Mouse (Mus musculus) CH12.LX (cell line): ENCODE data around the gene Clcn6. TPM values are rescaled to one million over a fixed set of nuclear protein-coding genes. Genes with fewer than 3 reads are reported as not detected.
"Not testable (repeated sequence)": the region's sequence is repeated elsewhere in the genome, so short reads cannot be mapped to it uniquely, and the experiment has no call there.

ENCODE experiments used
- DNase-seq: peaks from one replicate; pipeline ENCODE4 v3.0.0-alpha.2; 2013; ENCODE audit errors: extremely low read depth
- H3K27ac ChIP-seq: 2 replicates; pipeline ENCODE4 v1.5.1; 2012; ENCODE audit warnings: low read depth, mild to moderate bottlenecking, control low read depth, moderate library complexity; ENCODE audit not compliant: insufficient read depth
- H3K27me3 ChIP-seq: replicated peaks from 2 replicates; pipeline ENCODE3; 2012; ENCODE audit warnings: inconsistent platforms
- H3K36me3 ChIP-seq, 2 experiments: replicated peaks in 1 of 2; 2 replicates each; pipeline versions ENCODE3 to v1.6.1; 2012; ENCODE audit warnings: inconsistent platforms in 1 of 2, low read length in 1 of 2, mild to moderate bottlenecking in 1 of 2, mixed read lengths in 1 of 2, moderate library complexity in 1 of 2; ENCODE audit not compliant: control insufficient read depth in 1 of 2, insufficient read depth in 1 of 2
- H3K4me1 ChIP-seq, 2 experiments: 2 replicates each; pipeline ENCODE4 v1.6.1; 2012; ENCODE audit warnings: inconsistent platforms in 1 of 2, moderate library complexity in 1 of 2; ENCODE audit not compliant: insufficient read depth in 2 of 2, control insufficient read depth in 1 of 2
- H3K4me2 ChIP-seq: 2 replicates; pipeline ENCODE4 v1.6.1; 2012; ENCODE audit warnings: low read depth, mild to moderate bottlenecking, control low read depth; ENCODE audit not compliant: poor library complexity, insufficient read depth, severe bottlenecking
- H3K4me3 ChIP-seq, 3 experiments: fragments of 150-350 bp in 1 of 3; sonication (generic) in 1 of 3; replicated peaks in 1 of 3; 2 replicates each; pipeline versions ENCODE3 to v1.5.1; 2011 to 2012; ENCODE audit warnings: low read depth in 2 of 3, low read length in 2 of 3, mild to moderate bottlenecking in 2 of 3, moderate library complexity in 2 of 3, control low read depth in 1 of 3, improper control_type of control experiment in 1 of 3, inconsistent platforms in 1 of 3, mixed read lengths in 1 of 3; ENCODE audit not compliant: poor library complexity in 1 of 3
- H3K79me2 ChIP-seq: replicated peaks from 2 replicates; pipeline ENCODE4 v1.6.1; 2012; ENCODE audit warnings: mild to moderate bottlenecking, moderate library complexity; ENCODE audit not compliant: control insufficient read depth, poor library complexity, insufficient read depth, severe bottlenecking; ENCODE audit errors: extremely low read depth
- H3K9ac ChIP-seq: 2 replicates; pipeline ENCODE4 v1.6.1; 2012; ENCODE audit warnings: low read depth, mild to moderate bottlenecking, control low read depth, moderate library complexity; ENCODE audit not compliant: insufficient read depth
- H3K9me3 ChIP-seq: replicated peaks from 2 replicates; pipeline ENCODE3; 2012; ENCODE audit warnings: low read length, inconsistent platforms, mixed read lengths
- EP300 ChIP-seq: IDR thresholded peaks from 2 replicates; pipeline ENCODE4 v1.6.1; 2011; ENCODE audit warnings: low read length, improper control_type of control experiment
- ETS1 ChIP-seq: conservative IDR thresholded peaks from 2 replicates; pipeline ENCODE4 v1.6.1; 2012; ENCODE audit warnings: low read depth, mild to moderate bottlenecking, inconsistent platforms, low read length, improper control_type of control experiment, moderate library complexity
- HCFC1 ChIP-seq: IDR thresholded peaks from 2 replicates; pipeline ENCODE4 v1.6.1; 2012; ENCODE audit warnings: low read depth, mild to moderate bottlenecking, inconsistent platforms, low read length, improper control_type of control experiment
- IRF4 ChIP-seq: IDR thresholded peaks from 2 replicates; pipeline ENCODE4 v1.6.1; 2014; ENCODE audit warnings: low read depth, mild to moderate bottlenecking, inconsistent platforms, low read length, improper control_type of control experiment
- JUN ChIP-seq: IDR thresholded peaks from 2 replicates; pipeline ENCODE4 v1.6.1; 2011; ENCODE audit warnings: low read depth, mild to moderate bottlenecking, low read length, improper control_type of control experiment, moderate library complexity; ENCODE audit not compliant: insufficient read depth
- JUND ChIP-seq: conservative IDR thresholded peaks from 2 replicates; pipeline ENCODE4 v1.6.1; 2011; ENCODE audit warnings: low read depth, low read length, improper control_type of control experiment
- KAT2A ChIP-seq: IDR thresholded peaks from 2 replicates; pipeline ENCODE4 v1.6.1; 2012; ENCODE audit warnings: low read length, improper control_type of control experiment, inconsistent platforms; ENCODE audit not compliant: insufficient replicate concordance
- MAX ChIP-seq: IDR thresholded peaks from 2 replicates; pipeline ENCODE4 v1.6.1; 2011; ENCODE audit warnings: low read length, improper control_type of control experiment
- MXI1 ChIP-seq: IDR thresholded peaks from 2 replicates; pipeline ENCODE4 v1.6.1; 2011; ENCODE audit warnings: mild to moderate bottlenecking, low read depth, low read length, improper control_type of control experiment
- NELFE ChIP-seq: IDR thresholded peaks from 2 replicates; pipeline ENCODE4 v1.6.1; 2011; ENCODE audit warnings: low read depth, low read length, improper control_type of control experiment
- POLR2A ChIP-seq: IDR thresholded peaks from 2 replicates; pipeline ENCODE4 v1.6.1; 2011; ENCODE audit warnings: low read depth, mild to moderate bottlenecking, improper control_type of control experiment, low read length
- POLR2AphosphoS2 ChIP-seq: IDR thresholded peaks from 2 replicates; pipeline ENCODE4 v1.6.1; 2011; ENCODE audit warnings: low read depth, low read length, improper control_type of control experiment
- RCOR1 ChIP-seq: conservative IDR thresholded peaks from 2 replicates; pipeline ENCODE4 v1.6.1; 2012; ENCODE audit warnings: low read depth, mild to moderate bottlenecking, inconsistent platforms, low read length, improper control_type of control experiment
- SMC3 ChIP-seq: IDR thresholded peaks from 2 replicates; pipeline ENCODE4 v1.6.1; 2011; ENCODE audit warnings: low read depth, low read length, improper control_type of control experiment
- TCF12 ChIP-seq: IDR thresholded peaks from 2 replicates; pipeline ENCODE4 v1.6.1; 2014; ENCODE audit warnings: low read depth, mild to moderate bottlenecking, inconsistent platforms, low read length, improper control_type of control experiment
- USF1 ChIP-seq: IDR thresholded peaks from 2 replicates; pipeline ENCODE4 v1.6.1; 2014; ENCODE audit warnings: low read depth, mild to moderate bottlenecking, inconsistent platforms, low read length, improper control_type of control experiment
- USF2 ChIP-seq: conservative IDR thresholded peaks from 2 replicates; pipeline ENCODE4 v1.6.1; 2011; ENCODE audit warnings: low read depth, low read length, improper control_type of control experiment
- ZKSCAN1 ChIP-seq: IDR thresholded peaks from 2 replicates; pipeline ENCODE4 v1.6.1; 2012; ENCODE audit warnings: low read depth, inconsistent platforms, low read length, improper control_type of control experiment, borderline replicate concordance
- ZNF384 ChIP-seq: IDR thresholded peaks from 2 replicates; pipeline ENCODE4 v1.6.1; 2012; ENCODE audit warnings: low read depth, low read length, improper control_type of control experiment, inconsistent platforms
- dilution Hi-C: fragments of 300-500 bp; cut with MboI; formaldehyde crosslinking; loops from 2 replicates; pipeline ENCODE4 v1.14.3; 2020; ENCODE audit warnings: low sequenced_read_pairs; ENCODE audit not compliant: extremely low pct_unique_long_range_greater_than_20kb, extremely low pct_ligation_motif_present
- in situ Hi-C: fragments of 300-500 bp; cut with MboI; formaldehyde crosslinking; loops from 3 replicates; pipeline ENCODE4 v1.14.3; 2019; ENCODE audit warnings: low sequenced_read_pairs, low pct_ligation_motif_present, low pct_unique_long_range_greater_than_20kb, mixed read lengths
- polyA plus RNA-seq: library from polyadenylated mRNA; unstranded; fragments of >175 nt; gene quantifications from 2 replicates; pipeline ENCODE4 v1.2.1, GENCODE M21; 2012; ENCODE audit warnings: low read depth; ENCODE audit not compliant: insufficient read length
- total RNA-seq, 2 experiments: library from RNA; depleted of rRNA; stranded (reverse); fragments of 300-350 nt in 1 of 2; fragments of >200 nt in 1 of 2; gene quantifications; 2 replicates each; pipeline ENCODE4 v1.2.3; 2012 to 2014

Clcn6 gene
- total and polyA plus RNA-seq, 3 experiments = 4.8 to 10.6 (median 5.7) TPM

DNA sequence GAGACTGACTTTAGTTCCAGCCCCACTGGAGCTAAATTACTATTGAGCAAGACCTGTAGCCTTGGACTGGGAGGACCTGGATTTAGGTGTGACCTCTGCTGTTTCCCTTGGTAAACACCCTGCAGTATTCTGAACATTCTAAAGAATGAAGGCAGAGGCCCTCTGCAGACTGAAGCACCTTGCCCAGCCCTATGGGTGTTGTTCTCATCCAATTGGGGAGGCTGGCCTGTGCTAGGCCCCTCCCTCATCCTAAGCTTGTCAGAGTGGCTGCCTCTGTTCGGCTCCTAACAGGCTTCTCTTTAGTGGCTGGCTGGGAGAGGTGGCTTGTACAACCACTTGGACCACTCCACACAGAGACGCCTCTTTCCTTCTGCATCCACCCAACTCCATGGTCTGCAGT is 14.4 kb upstream of the Clcn6 start:
- H3K4me3 ChIP-seq = no peak overlapping the region
- H3K27me3 ChIP-seq = no peaks in the 10 kb centered on the region
- H3K36me3 ChIP-seq = peaks cover 93 to 97% of the 10 kb centered on the region in 2 experiments
- no peak overlapping the region for H3K4me2 ChIP-seq
- TF ChIP-seq ETS1 (no peak), RCOR1 (no peak), MAX (no peak), POLR2A (no peak), TCF12 (no peak), USF2 (no peak), EP300 (no peak), JUN (no peak)
- TF ChIP-seq, all 38 proteins: peak for 0
- Histone ChIP-seq H3K9ac (no peak overlapping the region), H3K9me3 (no peaks in the 10 kb centered on the region), H3K4me1 (peaks cover 0 to 15% of the 10 kb centered on the region in 2 experiments; a peak in 2 of 4 replicates), H3K27ac (no peak overlapping the region), H3K79me2 (no peaks in the 10 kb centered on the region)
- dilution Hi-C loops (no loop called here), in situ Hi-C loops (no loop called here)
- no peak for DNase-seq

DNA sequence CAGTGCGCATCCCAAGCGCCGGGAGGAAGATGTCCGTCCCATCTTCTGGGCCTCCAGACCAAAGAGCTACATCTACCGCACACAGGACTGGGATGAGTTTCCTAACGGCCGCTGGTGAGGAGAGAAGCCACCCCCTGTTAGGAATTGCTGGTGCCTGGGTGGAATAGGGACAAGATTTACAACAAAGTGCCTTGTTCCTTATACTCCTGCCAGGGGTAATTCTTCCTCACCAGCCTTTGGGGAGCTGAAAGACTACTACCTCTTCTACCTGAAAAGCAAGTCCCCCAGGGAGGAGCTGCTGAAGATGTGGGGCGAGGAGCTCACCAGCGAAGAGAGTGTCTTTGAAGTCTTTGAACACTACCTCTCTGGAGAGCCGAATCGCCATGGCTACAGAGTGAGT is 13.3 kb upstream of the Clcn6 start:
- dilution Hi-C loops = no loop called here
- TF ChIP-seq ZKSCAN1 (no peak), NELFE (no peak), EP300 (no peak), KAT2A (no peak), SMC3 (no peak), ZNF384 (no peak), ETS1 (no peak)

DNA sequence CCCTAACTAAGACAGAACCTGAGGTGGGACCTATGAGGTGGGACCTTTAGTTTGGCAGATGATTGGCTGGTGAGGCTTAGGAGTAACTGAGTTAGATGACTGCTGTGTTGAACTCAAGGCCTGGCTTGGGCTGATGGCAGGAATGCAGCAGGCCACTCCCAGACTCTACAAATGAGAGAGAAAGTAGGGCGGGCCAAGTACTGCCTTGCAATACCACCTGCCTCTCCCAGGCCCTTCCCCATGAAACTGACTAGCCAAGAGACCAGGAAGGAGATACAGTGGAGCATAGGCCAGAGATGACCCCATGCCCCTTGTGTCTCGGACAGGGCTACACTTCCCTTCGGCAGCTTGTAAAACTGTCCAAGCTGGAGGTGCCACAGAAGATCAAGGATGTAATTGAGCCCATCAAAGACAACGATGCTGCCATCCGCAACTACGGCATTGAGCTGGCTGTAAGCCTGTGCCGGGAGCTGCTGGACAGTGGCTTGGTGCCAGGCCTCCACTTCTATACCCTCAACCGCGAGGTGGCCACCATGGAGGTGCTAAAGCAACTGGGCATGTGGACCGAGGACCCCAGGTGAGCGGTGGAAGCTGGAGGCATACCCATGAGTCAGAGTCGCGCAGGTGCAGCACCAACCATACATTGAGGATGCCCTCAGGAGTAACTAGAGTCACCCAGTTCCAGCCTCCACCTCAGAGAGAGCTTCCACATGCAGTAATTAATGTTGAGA is 12.6 kb upstream of the Clcn6 start:
- no peak overlapping the region for H3K27ac ChIP-seq
- H3K9ac ChIP-seq = no peak overlapping the region
- no peaks in the 10 kb centered on the region for H3K79me2 ChIP-seq
- H3K4me3 ChIP-seq = no peak overlapping the region
- TF ChIP-seq POLR2AphosphoS2 (no peak), ETS1 (no peak), HCFC1 (no peak), MXI1 (no peak), KAT2A (no peak), IRF4 (no peak), SMC3 (no peak), JUND (no peak), USF1 (no peak)
- in situ Hi-C loops = no loop called here
- no peak for DNase-seq
- H3K36me3 ChIP-seq = peaks cover 84 to 96% of the 10 kb centered on the region in 2 experiments
- dilution Hi-C loops = no loop called here
- H3K27me3 ChIP-seq = no peaks in the 10 kb centered on the region
- no peaks in the 10 kb centered on the region for H3K9me3 ChIP-seq
- peaks cover 0 to 10% of the 10 kb centered on the region in 2 experiments; a peak in 2 of 4 replicates for H3K4me1 ChIP-seq
- H3K4me2 ChIP-seq = no peak overlapping the region

More for the DNA sequence above, 13.3 kb upstream of the Clcn6 start:
- Histone ChIP-seq H3K9me3 (no peaks in the 10 kb centered on the region), H3K9ac (no peak overlapping the region), H3K27ac (no peak overlapping the region), H3K4me1 (peaks cover 0 to 15% of the 10 kb centered on the region in 2 experiments; a peak in 2 of 4 replicates), H3K36me3 (peaks cover 87 to 96% of the 10 kb centered on the region in 2 experiments), H3K4me2 (no peak overlapping the region), H3K27me3 (no peaks in the 10 kb centered on the region), H3K79me2 (no peaks in the 10 kb centered on the region), H3K4me3 (no peak overlapping the region)
- no peak for DNase-seq
- in situ Hi-C loops = no loop called here

DNA sequence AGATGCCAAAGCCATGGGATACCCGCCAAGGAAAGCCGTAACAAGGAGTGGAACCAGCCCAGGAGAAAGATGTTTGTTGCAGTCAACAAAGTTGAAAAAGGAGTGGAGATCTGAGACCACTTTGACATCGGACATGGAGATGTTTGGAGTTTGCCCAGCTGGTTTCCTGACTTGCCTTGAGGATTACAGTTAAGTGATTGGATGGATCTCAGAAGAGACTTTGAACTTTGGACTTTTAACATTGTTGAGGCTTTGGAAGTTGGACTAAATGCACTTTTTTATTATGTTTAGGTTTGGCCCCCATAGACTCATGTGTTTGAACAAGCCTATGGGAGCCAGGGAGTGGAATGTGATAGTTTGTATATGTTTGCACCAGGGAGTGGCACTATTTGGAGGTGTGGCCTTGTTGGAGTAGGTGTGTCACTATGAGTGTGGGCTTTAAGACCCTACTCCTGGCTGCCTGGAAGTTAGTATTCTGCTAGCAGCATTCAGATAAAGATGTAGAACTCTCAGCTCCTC is 11.8 kb upstream of the Clcn6 start:
- H3K79me2 ChIP-seq, in situ Hi-C loops, H3K27me3 ChIP-seq, H3K9me3 ChIP-seq, H3K9ac ChIP-seq, H3K4me2 ChIP-seq, H3K27ac ChIP-seq, H3K4me3 ChIP-seq, DNase-seq, H3K4me1 ChIP-seq, dilution Hi-C loops: not testable (repeated sequence)
- peaks cover 82 to 95% of the 10 kb centered on the region in 2 experiments for H3K36me3 ChIP-seq
